Mouse (Mus musculus) cerebellum, postnatal 4 days (tissue): ENCODE measurements around the gene Ints7.

Experiments
- DNase-seq, 2 experiments: peaks; one replicate each; pipeline ENCODE4 v3.0.0; 2022; ENCODE audit warnings: low spot score in 2 of 2, mixed read lengths in 1 of 2

Gene Ints7

GRCm38 (mm10) chr1:191632511-191633095 lies 57.2 kb downstream of the Ints7 start:
- no peak for DNase-seq

GRCm38 (mm10) chr1:191634116-191634515 lies 58.7 kb downstream of the Ints7 start:
- DNase-seq: no peak

- DNase-seq: no peak
Measured at GRCm38 (mm10) chr1:191638404-191638803, 63.0 kb downstream of the Ints7 start.

- DNase-seq: no peak
Measured at GRCm38 (mm10) chr1:191639200-191639807, 63.9 kb downstream of the Ints7 start.

GRCm38 (mm10) chr1:191640146-191640545 lies 64.7 kb downstream of the Ints7 start:
- DNase-seq: no peak

GRCm38 (mm10) chr1:191640848-191641247 lies 65.4 kb downstream of the Ints7 start:
- no peak for DNase-seq

GRCm38 (mm10) chr1:191641438-191641837 lies 66.0 kb downstream of the Ints7 start:
- no peak for DNase-seq

- no peak for DNase-seq
Measured at GRCm38 (mm10) chr1:191642903-191643302, 67.5 kb downstream of the Ints7 start.

- no peak for DNase-seq
Measured at GRCm38 (mm10) chr1:191645921-191646320, 70.5 kb downstream of the Ints7 start.

GRCm38 (mm10) chr1:191647590-191647989 lies 72.2 kb downstream of the Ints7 start:
- no peak for DNase-seq

- DNase-seq: no peak
Measured at GRCm38 (mm10) chr1:191659441-191659840, 84.0 kb downstream of the Ints7 start.

- DNase-seq: no peak
Measured at GRCm38 (mm10) chr1:191661019-191661796, 85.8 kb downstream of the Ints7 start.

GRCm38 (mm10) chr1:191662178-191662898 lies 86.9 kb downstream of the Ints7 start:
- DNase-seq: no peak

- DNase-seq: no peak
Measured at GRCm38 (mm10) chr1:191662899-191663500, 87.6 kb downstream of the Ints7 start.

- no peak for DNase-seq
Measured at GRCm38 (mm10) chr1:191663603-191664002, 88.2 kb downstream of the Ints7 start.

GRCm38 (mm10) chr1:191666351-191666750 lies 90.9 kb downstream of the Ints7 start:
- no peak for DNase-seq

GRCm38 (mm10) chr1:191668030-191668429 lies 92.6 kb downstream of the Ints7 start:
- no peak for DNase-seq
